Mouse (Mus musculus): ENCODE results near the gene Mn1. TPM values are rescaled to one million over a fixed set of nuclear protein-coding genes. Genes with fewer than 3 reads are reported as not detected.

The Mn1 gene
- polyA plus RNA-seq, 1 experiment, result 4.0 TPM

DNA sequence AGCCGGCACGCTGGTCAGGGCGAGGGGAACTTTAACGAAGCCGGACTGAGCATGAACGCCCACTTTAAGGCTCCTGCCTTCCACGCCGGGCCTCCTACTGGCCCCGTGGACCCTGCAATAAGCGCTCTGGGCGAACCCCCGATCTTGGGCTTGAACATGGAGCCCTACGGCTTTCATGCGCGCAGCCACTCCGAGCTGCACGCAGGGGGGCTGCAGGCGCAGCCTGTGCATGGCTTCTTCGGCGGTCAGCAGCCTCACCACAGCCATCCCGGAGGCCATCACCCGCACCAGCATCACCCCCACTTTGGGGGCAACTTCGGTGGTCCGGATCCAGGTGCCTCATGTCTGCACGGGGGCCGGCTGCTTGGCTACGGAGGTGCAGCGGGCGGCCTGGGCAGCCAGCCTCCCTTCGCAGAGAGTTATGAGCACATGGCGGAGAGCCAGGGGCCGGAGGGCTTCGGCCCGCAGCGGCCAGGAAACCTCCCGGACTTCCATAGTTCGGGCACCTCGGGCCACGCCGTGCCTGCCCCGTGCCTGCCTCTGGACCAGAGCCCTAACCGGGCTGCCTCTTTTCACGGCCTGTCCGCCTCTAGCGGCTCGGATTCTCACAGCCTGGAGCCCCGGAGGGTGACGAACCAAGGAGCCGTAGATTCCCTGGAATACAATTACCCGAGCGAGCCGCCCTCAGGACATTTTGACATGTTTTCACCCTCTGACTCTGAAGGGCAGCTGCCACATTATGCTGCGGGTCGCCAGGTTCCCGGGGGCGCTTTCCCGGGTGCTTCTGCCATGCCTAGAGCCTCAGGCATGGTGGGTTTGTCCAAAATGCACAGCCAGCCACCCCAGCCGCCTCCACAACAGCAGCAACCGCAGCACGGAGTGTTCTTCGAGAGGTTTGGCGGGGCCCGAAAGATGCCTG is 1.3 kb downstream of the Mn1 start:
- TF ChIP-seq POLR2A (IDR thresholded peaks at IDR 0.05; ENCODE audit: borderline replicate concordance, extremely low read depth, low read depth, low read length) (no peak), CTCF (IDR thresholded peaks at IDR 0.05; ENCODE audit: insufficient read depth, low read length) (no peak)
- Histone ChIP-seq H3K4me3 (replicated peaks; ENCODE audit: extremely low read depth, low read depth, low read length) (peak overlapping the region; percentile 75), H3K4me1 (ENCODE audit: control insufficient read depth, insufficient read depth, low read length) (0 out of 2 replicates have a peak, but pooled peaks cover 2% of the 10 kb centered on the region)
- DNase-seq, result no peak
- WGBS, result 20% methylated on average over 63 of the region's 63 CpGs

- DNase-seq, result no peak
- H3K4me3 ChIP-seq (replicated peaks; ENCODE audit: extremely low read depth, low read depth, low read length), result no peak overlapping the region
- no peak for TF ChIP-seq POLR2A (IDR thresholded peaks at IDR 0.05; ENCODE audit: borderline replicate concordance, extremely low read depth, low read depth, low read length)
- no peak for TF ChIP-seq CTCF (IDR thresholded peaks at IDR 0.05; ENCODE audit: insufficient read depth, low read length)
- H3K4me1 ChIP-seq (ENCODE audit: control insufficient read depth, insufficient read depth, low read length), result 0 out of 2 replicates have a peak, but pooled peaks cover 2% of the 10 kb centered on the region
- 63% methylated on average over 42 of the region's 42 CpGs for WGBS
These were observed 2.1 kb downstream of the Mn1 start for GRCm38 (mm10) chr5:111419121-111419881.

DNA sequence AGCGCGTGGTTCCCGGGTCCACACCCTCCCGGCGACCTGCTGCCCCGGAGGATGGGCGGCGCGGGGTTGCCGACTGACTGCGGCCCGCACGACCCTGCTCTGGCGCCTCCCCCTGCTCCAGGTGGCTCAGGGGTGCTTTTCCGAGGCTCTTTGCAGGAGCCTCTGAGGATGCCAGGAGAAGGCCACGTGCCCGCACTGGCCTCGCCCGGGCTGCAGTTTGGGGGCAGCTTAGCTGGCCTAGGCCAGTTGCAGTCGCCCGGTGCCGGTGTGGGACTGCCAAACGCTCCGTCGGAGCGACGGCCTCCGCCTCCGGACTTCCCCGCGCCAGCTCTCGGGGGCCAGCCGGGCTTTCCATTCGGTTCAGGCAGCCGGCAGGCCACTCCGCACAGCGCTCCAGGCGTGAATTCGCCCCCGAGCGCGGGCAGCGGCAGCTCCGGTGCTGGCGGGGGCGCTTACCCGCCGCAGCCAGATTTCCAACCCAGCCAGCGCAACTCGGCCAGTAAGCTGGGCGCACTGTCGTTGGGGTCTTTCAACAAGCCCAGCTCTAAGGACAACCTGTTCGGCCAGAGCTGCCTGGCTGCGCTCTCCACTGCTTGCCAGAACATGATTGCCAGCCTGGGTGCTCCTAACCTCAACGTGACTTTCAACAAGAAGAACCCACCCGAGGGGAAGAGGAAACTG is 3.0 kb downstream of the Mn1 start:
- TF ChIP-seq CTCF (IDR thresholded peaks at IDR 0.05; ENCODE audit: insufficient read depth, low read length) (no peak), POLR2A (IDR thresholded peaks at IDR 0.05; ENCODE audit: borderline replicate concordance, extremely low read depth, low read depth, low read length) (no peak)
- DNase-seq, result no peak
- Histone ChIP-seq H3K4me1 (ENCODE audit: control insufficient read depth, insufficient read depth, low read length) (0 out of 2 replicates have a peak, but pooled peaks cover 2% of the 10 kb centered on the region), H3K4me3 (replicated peaks; ENCODE audit: extremely low read depth, low read depth, low read length) (no peak overlapping the region)
- 46% methylated on average over 56 of the region's 56 CpGs for WGBS

- WGBS, result 84% methylated on average over 22 of the region's 22 CpGs
- TF ChIP-seq POLR2A (IDR thresholded peaks at IDR 0.05; ENCODE audit: borderline replicate concordance, extremely low read depth, low read depth, low read length) (no peak), CTCF (IDR thresholded peaks at IDR 0.05; ENCODE audit: insufficient read depth, low read length) (no peak)
- DNase-seq, result no peak
- H3K4me1 ChIP-seq (ENCODE audit: control insufficient read depth, insufficient read depth, low read length), result 0 out of 2 replicates have a peak, but pooled peaks cover 2% of the 10 kb centered on the region
- no peak overlapping the region for H3K4me3 ChIP-seq (replicated peaks; ENCODE audit: extremely low read depth, low read depth, low read length)
These were observed 3.7 kb downstream of the Mn1 start for GRCm38 (mm10) chr5:111420896-111421295.

DNA sequence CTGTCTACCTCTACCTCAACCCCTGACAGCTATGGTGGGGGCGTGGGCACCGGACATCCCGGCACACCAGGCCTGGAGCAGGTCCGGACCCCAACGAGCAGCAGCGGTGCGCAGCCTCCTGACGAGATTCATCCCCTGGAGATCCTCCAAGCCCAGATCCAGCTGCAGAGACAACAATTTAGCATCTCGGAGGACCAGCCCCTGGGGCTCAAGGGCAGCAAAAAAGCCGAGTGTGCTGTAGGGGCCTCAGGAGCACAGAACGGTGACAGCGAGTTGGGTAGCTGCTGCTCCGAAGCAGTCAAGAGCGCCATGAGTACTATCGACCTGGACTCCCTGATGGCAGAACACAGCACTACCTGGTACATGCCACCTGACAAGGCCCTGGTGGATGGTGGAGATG is 4.3 kb downstream of the Mn1 start:
- DNase-seq, result no peak
- Histone ChIP-seq H3K4me1 (ENCODE audit: control insufficient read depth, insufficient read depth, low read length) (0 out of 2 replicates have a peak, but pooled peaks cover 2% of the 10 kb centered on the region), H3K4me3 (replicated peaks; ENCODE audit: extremely low read depth, low read depth, low read length) (no peak overlapping the region)
- TF ChIP-seq CTCF (IDR thresholded peaks at IDR 0.05; ENCODE audit: insufficient read depth, low read length) (no peak), POLR2A (IDR thresholded peaks at IDR 0.05; ENCODE audit: borderline replicate concordance, extremely low read depth, low read depth, low read length) (no peak)
- 86% methylated on average over 15 of the region's 15 CpGs for WGBS

DNA sequence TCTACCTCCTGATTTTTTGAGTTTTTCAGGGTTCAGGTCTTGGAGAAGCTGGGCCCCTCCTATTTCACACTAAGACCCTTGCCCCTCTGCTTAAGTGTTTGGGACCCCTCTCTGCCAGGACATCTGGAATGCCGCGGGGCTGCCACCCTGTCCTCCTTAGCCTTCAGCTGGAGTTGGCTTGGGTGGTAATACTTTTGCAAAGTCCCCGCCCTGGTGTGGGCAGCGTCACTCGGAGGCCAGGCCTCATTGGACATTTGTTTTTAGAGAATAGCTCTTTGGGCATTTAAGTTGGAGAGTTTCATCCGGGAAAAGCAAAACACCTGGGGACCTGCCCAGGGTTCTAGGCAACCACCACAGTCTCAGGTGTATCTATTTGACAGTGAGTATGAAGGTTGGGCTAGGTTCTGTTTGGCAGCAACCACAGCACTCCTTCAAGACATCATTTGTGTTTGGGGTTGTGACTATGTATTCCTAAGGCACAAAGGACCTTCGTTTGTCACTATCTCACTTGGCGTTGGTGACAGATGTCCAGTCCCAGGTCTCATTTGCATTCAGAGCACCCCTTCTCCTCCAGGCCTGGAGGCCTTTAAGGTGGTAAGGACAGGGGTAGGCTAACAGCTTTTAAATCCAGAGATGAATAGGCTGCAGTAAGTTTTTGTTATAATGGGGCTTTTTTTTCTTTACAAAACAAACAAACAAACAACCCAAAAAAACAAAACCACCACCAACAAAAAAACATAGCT is 5.1 kb downstream of the Mn1 start:
- Histone ChIP-seq H3K4me1 (ENCODE audit: control insufficient read depth, insufficient read depth, low read length) (0 out of 2 replicates have a peak, but pooled peaks cover 2% of the 10 kb centered on the region), H3K4me3 (replicated peaks; ENCODE audit: extremely low read depth, low read depth, low read length) (no peak overlapping the region)
- TF ChIP-seq CTCF (IDR thresholded peaks at IDR 0.05; ENCODE audit: insufficient read depth, low read length) (no peak), POLR2A (IDR thresholded peaks at IDR 0.05; ENCODE audit: borderline replicate concordance, extremely low read depth, low read depth, low read length) (no peak)
- WGBS, result 67% methylated on average over 8 of the region's 8 CpGs
- no peak for DNase-seq

GRCm38 (mm10) chr5:111423011-111423410 is 5.8 kb downstream of the Mn1 start:
- Histone ChIP-seq H3K4me3 (replicated peaks; ENCODE audit: extremely low read depth, low read depth, low read length) (no peak overlapping the region), H3K4me1 (ENCODE audit: control insufficient read depth, insufficient read depth, low read length) (0 out of 2 replicates have a peak, but pooled peaks cover 2% of the 10 kb centered on the region)
- no peak for TF ChIP-seq CTCF (IDR thresholded peaks at IDR 0.05; ENCODE audit: insufficient read depth, low read length)
- TF ChIP-seq POLR2A (IDR thresholded peaks at IDR 0.05; ENCODE audit: borderline replicate concordance, extremely low read depth, low read depth, low read length), result no peak
- DNase-seq, result no peak
- WGBS, result 85% methylated on average over 10 of the region's 10 CpGs

GRCm38 (mm10) chr5:111423616-111424015 is 6.5 kb downstream of the Mn1 start:
- 85% methylated on average over 4 of the region's 4 CpGs for WGBS
- no peaks in the 10 kb centered on the region for H3K4me1 ChIP-seq (ENCODE audit: control insufficient read depth, insufficient read depth, low read length)
- no peak overlapping the region for H3K4me3 ChIP-seq (replicated peaks; ENCODE audit: extremely low read depth, low read depth, low read length)
- no peak for TF ChIP-seq POLR2A (IDR thresholded peaks at IDR 0.05; ENCODE audit: borderline replicate concordance, extremely low read depth, low read depth, low read length)
- TF ChIP-seq CTCF (IDR thresholded peaks at IDR 0.05; ENCODE audit: insufficient read depth, low read length), result no peak
- DNase-seq, result no peak

Measured in lung, adult 2 months (tissue).